Mouse (Mus musculus): ENCODE results near the gene Rpap1.
"Not testable (repeated sequence)": the region's sequence is repeated elsewhere in the genome, so short reads cannot be mapped to it uniquely, and the experiment has no call there.

Gene Rpap1

GRCm38 (mm10) chr2:119737124-119737523 lies 50.2 kb downstream of the Rpap1 start:
- DNase-seq, result no peak

- DNase-seq, result no peak
Observed at GRCm38 (mm10) chr2:119730735-119731134, 56.6 kb downstream of the Rpap1 start.

- DNase-seq, result no peak
Observed at GRCm38 (mm10) chr2:119727762-119728416, 59.4 kb downstream of the Rpap1 start.

- peak; percentile 70 for DNase-seq
Observed at GRCm38 (mm10) chr2:119721070-119721469, 66.3 kb downstream of the Rpap1 start.

GRCm38 (mm10) chr2:119715868-119716267 lies 71.5 kb downstream of the Rpap1 start:
- not testable (repeated sequence) for DNase-seq
